Mouse (Mus musculus): ENCODE measurements around the gene Tesc.

- TF ChIP-seq POLR2A (IDR thresholded peaks at IDR 0.05; ENCODE audit: insufficient read depth, low read depth, low read length) (no peak), CTCF (IDR thresholded peaks at IDR 0.05; ENCODE audit: insufficient read depth, low read depth, low read length) (no peak)
Measured at GRCm38 (mm10) chr5:118029420-118029819, 1.9 kb downstream of the Tesc start.

All from olfactory bulb, adult 2 months (tissue).